Comparison of ENCODE assay signal across 8 mouse cellular contexts in genomic region chr3:135436901-135437616, GRCm38 (mm10). TPM values are rescaled to one million over a fixed set of nuclear protein-coding genes. Genes with fewer than 3 reads are reported as not detected.
DNase-seq lines count a peak whose midpoint lies in the region; ATAC-seq lines count a peak whose summit lies in the region.

No protein-coding gene starts in this region.

- peak overlapping the region; percentile 73 for H3K9ac ChIP-seq in heart, embryonic 12.5 days
- peak overlapping the region; percentile 71 for H3K9ac ChIP-seq in forebrain, embryonic 13.5 days
- peak overlapping the region; percentile 70 for H3K9ac ChIP-seq in liver, embryonic 16.5 days (ENCODE audit: low read depth, low read length)

- no peaks in the 10 kb centered on the region for H3K27me3 ChIP-seq in heart, embryonic 12.5 days (replicated peaks)
- H3K27me3 ChIP-seq in forebrain, embryonic 13.5 days = no peaks in the 10 kb centered on the region
- no peaks in the 10 kb centered on the region for H3K27me3 ChIP-seq in liver, embryonic 16.5 days (ENCODE audit: control insufficient read depth, insufficient read depth, low read depth, low read length)

- peaks cover 3% of the 10 kb centered on the region; the same call in 1 of the 2 replicates for H3K36me3 ChIP-seq in heart, embryonic 12.5 days
- 0 out of 2 replicates have a peak, but pooled peaks cover 3% of the 10 kb centered on the region for H3K36me3 ChIP-seq in forebrain, embryonic 13.5 days (ENCODE audit: poor library complexity, severe bottlenecking)
- no peaks in the 10 kb centered on the region; the same call in 1 of the 2 replicates for H3K36me3 ChIP-seq in liver, embryonic 16.5 days (ENCODE audit: control insufficient read depth, insufficient read depth)

- H3K4me2 ChIP-seq in heart, embryonic 12.5 days = peak overlapping the region; percentile 69
- H3K4me2 ChIP-seq in forebrain, embryonic 13.5 days = peak overlapping the region; percentile 64
- peak overlapping the region; percentile 76 for H3K4me2 ChIP-seq in liver, embryonic 16.5 days (ENCODE audit: low read depth, low read length)

- no peak for ATAC-seq in heart, embryonic 12.5 days (ENCODE audit: insufficient number of reproducible peaks, low FRiP score)
- ATAC-seq in forebrain, embryonic 13.5 days = no peak
- ATAC-seq in liver, embryonic 16.5 days (ENCODE audit: low read depth) = no peak

- peak overlapping the region; percentile 83 for H3K4me3 ChIP-seq in heart, embryonic 12.5 days
- peak overlapping the region; percentile 97 for H3K4me3 ChIP-seq in forebrain, embryonic 13.5 days
- peak overlapping the region; percentile 95 for H3K4me3 ChIP-seq in liver, embryonic 16.5 days (ENCODE audit: low read depth, low read length)

- no peak for DNase-seq in heart, postnatal 4 days
- peak; percentile 51 for DNase-seq in ES-CJ7 (ENCODE audit: low read depth, low spot score)
- DNase-seq in urinary bladder, adult 2 months (ENCODE audit: low spot score) = no peak
- DNase-seq in yolk sac, embryonic 10.5 days (ENCODE audit: low spot score) = no peak
- DNase-seq in Muller cell, postnatal 12 days (ENCODE audit: inconsistent ontology term) = no peak

- WGBS in heart, embryonic 12.5 days = 55% methylated on average over 14 of the region's 14 CpGs
- 36% methylated on average over 14 of the region's 14 CpGs for WGBS in forebrain, embryonic 13.5 days
- WGBS in liver, embryonic 16.5 days (ENCODE audit: insufficient replicate concordance) = 61% methylated on average over 14 of the region's 14 CpGs

- H3K4me1 ChIP-seq in heart, embryonic 12.5 days (replicated peaks) = peaks cover 7% of the 10 kb centered on the region; the same call in 1 of the 2 replicates
- peaks cover 28% of the 10 kb centered on the region for H3K4me1 ChIP-seq in forebrain, embryonic 13.5 days
- peaks cover 9% of the 10 kb centered on the region for H3K4me1 ChIP-seq in liver, embryonic 16.5 days (ENCODE audit: control insufficient read depth, low read depth, low read length)

- H3K27ac ChIP-seq in heart, embryonic 12.5 days (ENCODE audit: poor library complexity, severe bottlenecking) = peak overlapping the region; percentile 100
- H3K27ac ChIP-seq in forebrain, embryonic 13.5 days = peak overlapping the region; percentile 100
- peak overlapping the region; percentile 63; the same call in 1 of the 2 replicates for H3K27ac ChIP-seq in liver, embryonic 16.5 days (ENCODE audit: low read length)

- H3K9me3 ChIP-seq in heart, embryonic 12.5 days (replicated peaks) = no peaks in the 10 kb centered on the region
- no peaks in the 10 kb centered on the region for H3K9me3 ChIP-seq in forebrain, embryonic 13.5 days (replicated peaks)
- H3K9me3 ChIP-seq in liver, embryonic 16.5 days (replicated peaks; ENCODE audit: control insufficient read depth, low read length) = no peaks in the 10 kb centered on the region

RNA-seq across cellular contexts. Expression of gene Ube2d3, which starts 0.9 kb away (rescaled TPM):
- polyA plus RNA-seq in heart, embryonic 12.5 days (2016; fragmentation: Nextera tagmentation; extraction: Ambion mirVana) = 447 and 459 TPM in 2 replicates
- total RNA-seq in heart, postnatal 4 days (2021) = 100 to 1,000 TPM; 389 to 397 TPM
- 470 and 482 TPM in 2 replicates for polyA plus RNA-seq in forebrain, embryonic 13.5 days (2015; fragmentation: Nextera tagmentation; extraction: Ambion mirVana)
- polyA plus RNA-seq in liver, embryonic 16.5 days (2015; fragmentation: Nextera tagmentation; extraction: Ambion mirVana) = 233 and 242 TPM in 2 replicates
- 217 and 252 TPM in 2 replicates for polyA plus RNA-seq in urinary bladder, adult 2 months (2012; rRNA removed)

RNA-seq across cellular contexts. Expression of gene Cisd2, which starts 13.3 kb away (rescaled TPM):
- polyA plus RNA-seq in heart, embryonic 12.5 days (2016; fragmentation: Nextera tagmentation; extraction: Ambion mirVana) = 58.9 and 60.0 TPM in 2 replicates
- 10 to 100 TPM; 35.6 to 38.2 TPM for total RNA-seq in heart, postnatal 4 days (2021)
- polyA plus RNA-seq in forebrain, embryonic 13.5 days (2015; fragmentation: Nextera tagmentation; extraction: Ambion mirVana) = 77.3 and 80.3 TPM in 2 replicates
- polyA plus RNA-seq in liver, embryonic 16.5 days (2015; fragmentation: Nextera tagmentation; extraction: Ambion mirVana) = 25.6 and 29.2 TPM in 2 replicates
- 27.1 and 33.8 TPM in 2 replicates for polyA plus RNA-seq in urinary bladder, adult 2 months (2012; rRNA removed)

RNA-seq across cellular contexts. Expression of gene Manba, which starts 48.4 kb away (rescaled TPM):
- polyA plus RNA-seq in heart, embryonic 12.5 days (2016; fragmentation: Nextera tagmentation; extraction: Ambion mirVana) = 42.2 and 43.7 TPM in 2 replicates
- 10 to 100 TPM; 24.8 to 26.6 TPM for total RNA-seq in heart, postnatal 4 days (2021)
- polyA plus RNA-seq in forebrain, embryonic 13.5 days (2015; fragmentation: Nextera tagmentation; extraction: Ambion mirVana) = 2.8 and 3.1 TPM in 2 replicates
- 6.6 and 7.2 TPM in 2 replicates for polyA plus RNA-seq in liver, embryonic 16.5 days (2015; fragmentation: Nextera tagmentation; extraction: Ambion mirVana)
- 9.8 and 16.3 TPM in 2 replicates for polyA plus RNA-seq in urinary bladder, adult 2 months (2012; rRNA removed)
